Mouse (Mus musculus): Measurements from ENCODE around the gene Gm20388.

The Gm20388 gene

GRCm38 (mm10) chr8:121730170-121730569 lies 1819.5 kb downstream of the Gm20388 start:
- no peak for DNase-seq

DNA sequence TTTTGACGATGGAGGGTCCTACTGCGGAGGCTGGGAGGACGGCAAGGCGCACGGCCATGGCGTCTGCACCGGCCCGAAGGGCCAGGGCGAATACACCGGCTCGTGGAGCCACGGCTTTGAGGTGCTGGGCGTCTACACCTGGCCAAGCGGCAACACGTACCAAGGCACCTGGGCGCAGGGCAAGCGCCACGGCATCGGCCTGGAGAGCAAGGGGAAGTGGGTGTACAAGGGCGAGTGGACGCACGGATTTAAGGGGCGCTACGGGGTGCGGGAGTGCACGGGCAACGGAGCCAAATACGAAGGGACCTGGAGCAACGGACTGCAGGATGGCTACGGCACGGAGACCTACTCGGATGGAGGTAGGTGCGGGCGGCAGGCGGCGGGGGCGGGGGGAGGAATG lies 1820.0 kb downstream of the Gm20388 start:
- peak; percentile 71 for DNase-seq

DNA sequence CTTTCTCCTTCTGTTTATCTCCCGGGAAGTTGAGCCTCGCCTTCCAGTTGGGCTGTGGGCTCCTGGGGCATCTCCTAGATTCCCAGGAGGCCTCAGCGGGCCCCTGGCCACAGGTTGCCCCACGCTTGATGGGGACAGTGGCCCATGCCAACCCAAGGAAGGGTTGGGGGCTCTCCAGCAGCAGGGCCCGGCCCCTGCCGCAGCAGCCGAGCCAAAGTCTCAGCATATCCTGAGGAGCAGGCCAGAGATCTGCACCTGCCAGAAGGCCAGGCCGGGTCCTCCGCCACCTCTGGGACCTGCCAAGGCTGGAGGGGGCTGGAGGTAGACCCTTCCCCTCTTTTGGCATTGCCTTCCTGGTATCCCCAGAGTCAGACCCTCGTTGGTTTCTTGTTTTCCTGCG lies 1820.4 kb downstream of the Gm20388 start:
- DNase-seq: no peak

DNA sequence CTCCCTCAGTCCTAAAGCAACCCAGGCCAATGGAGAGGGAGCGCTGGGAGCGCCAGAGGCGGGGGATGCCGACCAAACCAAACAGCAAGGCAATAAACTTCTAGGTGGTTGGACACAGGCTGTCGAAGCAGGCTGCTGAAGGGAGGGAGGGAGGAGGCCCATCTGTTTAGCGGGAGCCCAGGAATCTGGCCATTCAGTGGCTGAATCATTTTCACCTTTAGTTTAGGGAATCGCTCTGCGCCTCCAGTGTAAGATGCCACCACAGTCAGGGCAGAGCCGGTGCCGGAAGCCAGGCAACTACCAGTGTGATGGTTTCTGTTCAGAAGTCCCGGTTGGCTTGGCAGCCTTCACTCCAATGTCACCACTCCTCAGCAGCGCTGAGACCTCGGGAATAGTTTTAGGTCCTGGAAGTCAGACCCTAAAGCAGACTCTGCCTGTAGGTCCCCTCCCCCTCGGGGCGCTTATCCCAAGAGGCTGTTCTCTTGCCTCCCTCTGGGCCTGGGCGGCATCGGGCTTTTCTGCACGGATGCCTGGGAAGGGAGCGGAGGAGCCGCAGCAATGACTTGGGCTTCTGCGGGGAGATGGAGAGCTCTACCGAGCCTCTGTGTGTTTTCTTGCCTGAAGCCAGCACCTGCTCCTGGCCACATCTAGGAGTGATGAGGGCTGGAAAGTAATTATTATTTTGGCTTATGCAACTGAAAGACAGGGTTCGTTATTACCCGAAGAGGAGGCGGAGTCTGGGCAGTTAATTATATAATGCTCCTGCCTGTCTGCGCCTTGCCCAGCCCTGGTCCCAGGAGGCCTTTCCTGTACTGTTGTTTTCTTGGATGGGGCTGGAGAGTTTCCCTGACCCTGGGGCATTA lies 1821.1 kb downstream of the Gm20388 start:
- peak; percentile 92 for DNase-seq

- DNase-seq: no peak
Observed at GRCm38 (mm10) chr8:121732334-121732665, 1821.7 kb downstream of the Gm20388 start.

DNA sequence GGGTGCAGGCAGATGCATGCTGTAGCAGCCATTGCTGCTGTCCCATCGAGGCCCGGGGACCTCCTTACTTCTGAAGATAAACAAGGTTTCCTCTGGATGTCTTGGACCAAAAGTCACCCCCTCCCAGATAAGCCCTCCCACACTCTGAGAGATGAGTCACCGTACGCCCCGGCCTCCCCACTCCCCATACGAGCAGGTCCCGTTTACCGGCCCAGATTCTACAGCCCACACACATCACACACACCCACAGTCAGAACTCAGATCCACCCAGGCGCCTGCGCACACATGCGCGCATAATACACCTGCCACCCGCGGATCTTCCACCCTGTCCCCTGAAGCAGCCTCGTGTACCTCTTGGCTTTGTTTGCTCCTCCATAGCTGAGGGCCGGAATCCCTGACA lies 1823.6 kb downstream of the Gm20388 start:
- no peak for DNase-seq

- DNase-seq: no peak
Observed at GRCm38 (mm10) chr8:121736236-121736635, 1825.6 kb downstream of the Gm20388 start.

GRCm38 (mm10) chr8:121740721-121741120 lies 1830.1 kb downstream of the Gm20388 start:
- no peak for DNase-seq

DNA sequence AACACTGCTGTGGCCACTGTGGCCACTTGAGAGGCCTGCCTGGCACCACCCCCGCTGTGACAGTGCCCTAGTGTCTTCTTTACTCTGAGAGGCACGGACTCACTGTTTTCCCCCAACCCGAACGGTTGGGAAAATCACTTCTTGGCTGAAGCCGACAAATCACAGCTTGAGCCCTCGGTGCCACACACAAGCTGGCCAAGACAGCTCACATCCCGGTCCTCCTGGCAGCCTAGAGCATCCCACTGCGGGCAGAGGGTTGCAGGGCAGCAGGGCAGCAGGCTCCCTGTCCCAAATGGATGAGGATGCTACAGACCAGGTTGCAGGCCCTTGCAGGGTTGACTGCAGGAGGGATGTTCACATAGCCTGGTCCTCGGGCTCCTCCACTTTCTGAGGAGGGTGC lies 1838.9 kb downstream of the Gm20388 start:
- peak; percentile 92 for DNase-seq

DNA sequence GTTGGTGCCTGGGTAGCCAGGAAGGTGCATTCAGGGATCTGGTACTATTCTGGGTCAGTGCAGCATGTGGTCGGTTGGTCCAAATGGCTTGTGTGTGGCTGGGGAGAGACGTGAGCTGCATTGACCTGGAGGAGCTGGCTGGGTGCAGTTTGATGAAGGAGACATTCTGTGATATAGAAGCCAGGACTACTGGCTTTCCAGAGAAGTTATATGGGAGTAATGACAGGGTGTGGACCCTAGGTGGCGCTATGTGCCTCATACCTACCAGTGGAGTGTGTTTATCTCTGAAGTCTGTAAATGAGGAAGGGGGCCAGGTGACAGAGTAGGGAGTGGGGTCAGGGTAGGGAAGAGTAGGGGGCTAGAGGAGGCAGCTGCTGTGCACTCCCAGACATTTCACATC lies 1839.9 kb downstream of the Gm20388 start:
- DNase-seq: peak; percentile 76

- DNase-seq: peak; percentile 74
Observed at GRCm38 (mm10) chr8:121751407-121751806, 1840.8 kb downstream of the Gm20388 start.

DNA sequence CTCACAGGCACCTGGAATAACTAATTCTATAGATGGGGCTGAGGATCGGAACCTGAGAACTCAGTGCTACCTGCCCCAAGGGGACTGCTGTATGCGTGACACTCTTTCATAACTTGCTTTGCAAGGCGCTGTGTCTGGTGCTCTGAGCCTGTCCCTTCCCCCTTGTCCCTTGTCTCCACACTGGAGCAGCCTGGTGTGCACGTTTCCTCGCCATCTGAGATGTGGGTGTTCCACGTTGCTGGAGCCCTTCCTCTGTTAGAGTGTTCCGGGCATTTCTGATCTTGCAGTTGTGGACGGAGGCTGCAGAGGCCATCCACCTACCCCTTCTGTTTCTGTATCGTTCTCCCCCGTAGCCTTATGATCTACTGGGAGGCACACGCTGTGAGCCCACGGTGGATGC lies 1847.8 kb downstream of the Gm20388 start:
- no peak for DNase-seq

DNA sequence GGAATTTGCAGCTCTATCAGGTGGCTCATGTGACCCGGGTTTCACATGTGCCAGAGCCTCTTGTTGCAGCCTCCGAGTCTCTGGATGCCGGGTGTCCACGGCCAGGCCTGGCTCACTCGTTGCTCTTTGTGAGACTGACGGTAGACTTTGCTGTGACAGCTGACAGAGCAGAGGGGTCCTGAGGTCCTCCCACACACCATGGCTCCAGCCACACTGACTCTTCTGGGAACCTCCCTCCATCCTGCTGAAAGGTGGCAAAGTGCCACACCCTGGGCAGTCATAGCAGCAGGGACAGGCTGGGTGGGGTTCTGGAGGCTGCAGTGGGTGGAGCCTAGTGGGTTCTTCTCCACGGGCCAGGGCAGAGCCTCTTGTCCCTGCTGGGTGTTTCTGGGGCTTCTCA lies 1849.8 kb downstream of the Gm20388 start:
- DNase-seq: peak; percentile 63

GRCm38 (mm10) chr8:121761480-121761879 lies 1850.8 kb downstream of the Gm20388 start:
- no peak for DNase-seq

DNA sequence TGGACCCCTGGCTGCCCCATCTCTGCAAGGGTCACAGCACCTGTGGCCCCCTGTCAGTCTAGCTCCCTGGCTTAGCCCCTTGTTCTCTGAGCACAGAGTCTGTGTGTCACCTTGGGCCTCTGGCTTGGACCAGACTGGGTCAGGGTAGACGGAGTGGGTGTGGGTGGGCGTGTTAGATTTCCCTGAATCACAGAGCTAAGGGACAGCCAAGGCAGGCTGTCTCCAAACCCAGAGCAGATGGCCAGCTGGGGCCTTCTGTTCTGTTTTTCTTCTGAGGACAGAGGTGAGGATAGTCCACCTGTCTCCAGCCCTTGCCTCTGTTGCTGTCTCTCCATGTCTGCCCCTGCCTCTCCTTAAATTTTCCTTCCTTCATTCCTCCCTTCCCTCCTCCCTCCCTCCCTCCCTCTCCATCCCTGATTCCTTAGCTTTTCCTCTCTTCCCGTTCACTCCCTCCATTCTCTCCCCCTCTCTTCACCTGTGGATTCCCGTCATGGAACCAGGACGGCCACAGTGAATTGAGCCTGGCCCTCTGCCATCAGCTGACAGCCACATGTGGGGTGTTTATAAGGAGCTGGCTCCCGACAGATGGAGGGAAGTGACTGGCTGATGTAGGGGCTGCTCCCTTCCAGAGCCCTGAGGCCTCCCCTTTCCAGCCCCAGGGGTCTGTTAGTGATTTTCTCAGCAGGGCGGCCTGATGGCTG lies 1852.5 kb downstream of the Gm20388 start:
- no peak for DNase-seq

DNA sequence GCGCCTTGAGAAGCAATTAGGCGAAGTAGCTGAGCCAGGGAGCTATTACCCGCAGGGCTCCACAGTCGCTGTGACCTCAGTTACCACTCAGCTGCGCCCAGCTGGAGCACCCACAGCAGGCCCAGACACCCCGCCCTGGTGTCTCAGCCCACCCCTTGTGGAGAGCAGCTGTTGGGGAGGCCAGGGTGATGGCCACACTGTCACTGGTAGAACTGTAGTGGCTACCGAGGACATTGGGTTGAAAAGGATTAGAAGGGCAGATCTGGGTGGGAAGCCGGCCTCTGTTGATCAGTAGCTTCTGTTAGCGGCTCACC lies 1853.0 kb downstream of the Gm20388 start:
- no peak for DNase-seq

- DNase-seq: no peak
Observed at GRCm38 (mm10) chr8:121765594-121766138, 1855.0 kb downstream of the Gm20388 start.

DNA sequence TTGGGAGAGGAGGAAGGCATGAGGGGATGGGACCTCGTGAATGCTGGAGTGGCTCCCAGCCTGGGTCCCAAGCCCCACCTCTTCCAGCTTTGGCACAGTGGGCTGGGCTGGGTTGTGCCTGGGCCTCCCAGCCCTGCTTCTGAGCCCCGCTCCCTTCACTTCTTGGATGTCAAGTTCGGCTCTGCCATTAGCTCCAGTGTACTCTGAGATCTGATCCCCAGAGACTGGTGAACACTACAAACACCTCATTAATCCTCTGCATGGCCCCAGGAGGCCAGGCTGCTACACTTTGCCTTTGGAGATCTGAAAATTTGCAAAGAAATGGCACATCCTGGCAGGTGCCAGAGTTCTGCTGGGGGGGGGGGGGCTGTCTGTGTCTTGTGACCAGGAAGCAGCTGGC lies 1858.5 kb downstream of the Gm20388 start:
- no peak for DNase-seq

DNA sequence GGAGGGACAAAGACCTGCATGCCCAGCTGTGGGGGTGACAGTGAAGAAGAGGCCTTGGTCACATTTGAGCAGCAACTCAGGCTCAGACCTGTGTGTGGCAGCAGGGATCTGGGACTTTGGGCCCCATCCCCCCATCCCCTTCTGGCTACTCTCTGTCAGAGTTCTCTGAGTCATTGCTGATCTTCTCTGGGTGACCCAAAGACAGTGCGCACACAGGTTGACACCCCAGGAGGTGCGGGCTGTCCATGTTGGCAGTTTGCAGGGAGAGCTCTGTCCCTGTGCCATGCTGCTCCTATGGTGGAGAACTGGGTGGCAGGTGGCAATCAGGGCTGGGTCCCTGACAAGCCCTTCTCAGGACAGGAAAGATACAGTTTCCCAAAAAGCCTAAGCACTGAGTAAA lies 1859.0 kb downstream of the Gm20388 start:
- DNase-seq: peak; percentile 79

DNA sequence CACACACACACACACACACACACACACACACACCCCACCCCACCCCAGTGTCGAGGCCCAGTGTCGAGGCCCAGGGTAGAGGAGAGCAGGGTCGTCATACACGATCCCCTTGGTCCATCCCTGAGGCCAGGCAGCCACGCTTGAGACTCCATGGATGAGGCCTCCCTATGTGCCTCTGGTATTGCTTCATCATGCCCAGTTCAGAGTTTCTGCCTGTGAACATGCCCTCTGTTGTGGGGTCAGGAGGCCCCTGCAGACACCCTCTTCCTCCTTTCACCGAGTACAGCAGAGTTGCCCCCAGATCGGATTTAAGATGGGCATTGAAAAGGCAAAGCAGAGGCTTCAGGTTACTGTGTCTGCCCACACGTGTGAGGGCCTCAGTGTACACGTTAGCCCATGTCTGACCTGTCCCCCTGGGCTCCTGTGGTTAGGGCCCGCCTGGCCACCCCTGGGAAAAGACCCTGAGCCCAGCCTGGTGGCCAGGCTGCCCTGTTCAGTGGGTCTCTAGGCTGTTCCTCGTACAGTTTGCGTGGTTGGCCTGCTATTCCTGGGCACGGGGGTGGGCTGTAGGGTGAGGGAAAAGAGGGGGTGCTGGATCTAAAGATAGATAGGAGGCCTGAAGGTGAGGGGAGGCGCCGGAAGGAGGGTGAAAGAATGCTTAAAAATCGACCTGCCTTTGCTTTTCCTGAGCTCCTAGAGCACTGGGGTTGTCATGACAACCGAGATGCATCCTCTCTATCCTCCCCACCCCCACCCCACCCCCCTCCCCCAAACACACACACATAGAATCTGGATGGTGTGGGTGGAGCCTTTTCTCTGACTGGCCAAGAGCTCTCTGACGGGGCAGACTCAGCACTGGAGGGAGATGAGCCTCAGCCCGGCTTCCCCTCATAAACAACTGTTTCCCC lies 1860.5 kb downstream of the Gm20388 start:
- no peak for DNase-seq

- no peak for DNase-seq
Observed at GRCm38 (mm10) chr8:121773876-121774275, 1863.2 kb downstream of the Gm20388 start.

DNA sequence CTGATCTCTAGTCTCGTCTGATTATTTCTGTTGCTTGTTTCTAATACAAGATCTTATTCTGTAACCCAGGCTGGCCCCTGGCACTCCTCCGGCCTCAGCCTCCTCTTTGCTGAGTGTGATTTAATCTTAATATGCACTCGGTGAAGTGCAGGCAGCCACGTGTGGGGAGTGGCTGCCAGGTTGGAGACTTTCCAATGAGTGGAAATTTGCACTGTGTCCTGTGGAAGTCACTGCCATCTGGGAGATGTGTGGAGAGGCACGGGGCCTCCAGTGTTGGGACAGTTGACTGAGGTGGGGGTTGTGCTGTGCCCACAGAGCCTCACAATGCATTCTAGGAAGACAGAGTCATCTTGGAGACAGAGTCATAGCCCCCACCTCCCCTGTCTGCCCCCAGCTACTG lies 1871.9 kb downstream of the Gm20388 start:
- DNase-seq: no peak

DNA sequence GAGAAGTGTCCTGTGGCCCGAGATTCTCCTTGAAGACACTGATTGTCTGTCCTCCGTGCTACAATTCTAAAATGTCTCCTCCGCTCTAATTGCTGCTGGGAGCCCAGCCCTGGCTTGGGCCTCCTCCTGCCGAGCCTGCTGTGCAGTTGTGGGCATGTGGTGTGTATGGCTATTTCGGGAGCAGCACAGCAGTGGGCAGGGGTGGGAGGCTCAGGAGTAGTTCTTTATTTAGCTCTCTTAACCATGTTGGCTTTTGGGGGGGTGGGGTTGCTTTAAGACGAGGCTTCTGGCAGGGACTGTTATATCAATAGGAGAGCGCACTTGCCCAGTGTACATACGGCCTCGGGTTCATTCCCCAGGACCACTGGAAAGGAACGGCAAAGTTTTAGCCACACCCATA lies 1875.9 kb downstream of the Gm20388 start:
- DNase-seq: no peak
